Mouse (Mus musculus): ENCODE measurements at regions not wholly inside any gene's neighbourhood (a gene's known extent, or its start where the extent isn't known, plus 50 kb on each side); places are given as distances from the start of the nearest gene placed in this dataset.
"Not testable (repeated sequence)": the region's sequence is repeated elsewhere in the genome, so short reads cannot be mapped to it uniquely, and the experiment has no call there.

DNA sequence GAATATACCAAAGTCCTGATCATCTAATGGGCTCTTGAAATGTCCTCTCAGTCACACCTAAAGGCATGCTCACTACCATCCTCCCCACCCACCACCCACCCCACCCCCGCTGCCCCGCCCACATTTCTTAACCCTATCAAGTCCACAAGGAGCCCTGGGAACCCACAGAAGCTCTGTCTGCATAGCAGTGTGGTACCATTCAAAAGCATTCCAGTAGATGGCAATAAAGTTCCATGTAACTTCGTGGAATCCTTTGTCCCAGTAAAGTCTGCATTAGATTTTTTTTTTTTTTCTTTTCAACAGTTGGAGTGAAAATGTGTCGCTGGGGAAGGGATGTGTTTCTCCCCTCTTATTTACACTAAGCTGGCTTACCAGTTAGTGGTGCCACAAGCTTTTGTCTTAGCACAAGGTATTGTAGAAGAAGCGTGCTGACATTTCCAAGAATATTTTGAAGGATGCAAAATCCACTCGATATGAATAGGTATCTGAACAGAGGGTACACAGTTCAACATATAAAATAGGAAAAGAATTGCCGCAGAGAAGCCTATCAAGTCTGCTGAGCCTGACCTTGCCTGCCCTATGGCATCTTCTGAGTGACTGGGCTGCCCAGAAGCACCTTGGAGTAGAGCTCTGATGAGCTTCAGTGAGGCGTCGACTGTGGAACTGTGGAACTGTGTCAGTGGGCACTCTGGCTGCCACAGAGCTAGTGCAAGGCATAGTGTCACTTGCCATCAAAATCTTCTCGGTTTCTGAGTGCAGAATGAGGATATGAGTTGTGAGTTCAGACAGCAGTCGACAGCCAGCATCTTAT, 199.0 kb downstream of the Zfp619 start:
- Histone ChIP-seq H3K27me3 (replicated peaks; ENCODE audit: control insufficient read depth, insufficient read depth, low read length) (no peaks in the 10 kb centered on the region), H3K9me3 (ENCODE audit: control insufficient read depth) (no peaks in the 10 kb centered on the region), H3K4me1 (replicated peaks; ENCODE audit: control insufficient read depth, insufficient read depth, low read length) (no peaks in the 10 kb centered on the region), H3K27ac (ENCODE audit: low read depth, low read length) (no peak overlapping the region), H3K9ac (ENCODE audit: low read depth, low read length) (no peak overlapping the region), H3K4me2 (replicated peaks; ENCODE audit: low read depth) (no peak overlapping the region), H3K4me3 (ENCODE audit: low read depth, low read length) (no peak overlapping the region), H3K36me3 (ENCODE audit: control insufficient read depth, insufficient read depth) (no peaks in the 10 kb centered on the region)
- TF ChIP-seq CTCF (IDR thresholded peaks at IDR 0.05; ENCODE audit: low read depth), result peak; percentile 56
- no peak for ATAC-seq
- 22% methylated on average over 11 of the region's 11 CpGs for WGBS

DNA sequence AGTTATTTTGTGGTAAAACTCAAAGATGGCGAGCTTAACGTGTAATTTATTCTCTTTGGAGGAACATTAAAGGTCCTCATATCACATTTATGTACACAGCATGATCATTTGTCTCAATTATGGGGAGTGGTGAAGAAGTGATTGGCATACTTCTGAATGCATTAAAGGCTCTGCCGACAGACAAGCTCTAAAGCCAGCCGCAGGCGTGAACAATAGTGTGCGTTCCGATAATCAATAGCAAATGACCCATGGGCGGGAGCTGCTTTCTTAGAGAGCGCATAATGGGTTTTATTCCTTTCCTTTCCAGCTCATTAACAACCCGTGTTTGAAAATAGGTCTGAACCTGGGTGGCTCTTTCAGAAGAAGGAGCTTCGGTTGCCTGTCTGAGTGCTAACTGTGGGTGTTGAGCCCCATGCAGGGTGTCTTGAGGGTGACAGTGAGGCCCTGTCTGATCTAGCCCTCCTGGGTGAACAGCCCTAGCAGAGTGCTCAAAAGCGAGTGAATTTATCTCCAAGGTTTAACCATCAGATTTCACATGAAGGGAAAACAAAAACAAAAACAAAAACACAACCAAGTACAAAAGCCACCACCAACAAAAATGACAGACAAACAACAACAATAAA, 210.5 kb downstream of the Zfp619 start:
- no peak for TF ChIP-seq CTCF (IDR thresholded peaks at IDR 0.05; ENCODE audit: low read depth)
- Histone ChIP-seq H3K36me3 (ENCODE audit: control insufficient read depth, insufficient read depth) (no peaks in the 10 kb centered on the region), H3K4me3 (ENCODE audit: low read depth, low read length) (no peak overlapping the region), H3K9ac (ENCODE audit: low read depth, low read length) (no peak overlapping the region), H3K4me1 (replicated peaks; ENCODE audit: control insufficient read depth, insufficient read depth, low read length) (no peaks in the 10 kb centered on the region), H3K4me2 (replicated peaks; ENCODE audit: low read depth) (no peak overlapping the region), H3K27me3 (replicated peaks; ENCODE audit: control insufficient read depth, insufficient read depth, low read length) (no peaks in the 10 kb centered on the region), H3K27ac (ENCODE audit: low read depth, low read length) (no peak overlapping the region), H3K9me3 (ENCODE audit: control insufficient read depth) (no peaks in the 10 kb centered on the region)
- ATAC-seq, result no peak
- 64% methylated on average over 12 of the region's 12 CpGs for WGBS

DNA sequence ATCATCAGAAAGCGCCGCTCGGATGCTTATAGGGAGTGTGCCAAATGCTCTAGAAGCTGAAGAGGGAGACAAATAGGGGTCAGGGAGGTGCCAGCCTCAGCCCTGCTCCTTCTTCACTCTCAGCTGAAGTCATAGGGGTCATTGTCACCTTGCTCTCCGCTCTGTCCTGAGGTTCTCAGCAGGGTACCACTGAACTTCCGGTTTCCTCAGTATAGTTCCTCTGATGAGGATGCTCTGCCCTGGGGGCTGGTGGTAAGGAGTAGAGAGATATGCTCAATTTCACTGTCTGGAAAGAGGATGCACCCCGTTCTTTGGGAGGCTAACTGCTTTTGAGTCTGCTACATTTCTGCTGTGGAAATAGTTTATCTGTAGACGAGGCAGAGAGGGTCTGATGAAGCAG, 211.4 kb downstream of the Zfp619 start:
- no peaks in the 10 kb centered on the region for H3K4me1 ChIP-seq (replicated peaks; ENCODE audit: control insufficient read depth, insufficient read depth, low read length)
- no peak for TF ChIP-seq CTCF (IDR thresholded peaks at IDR 0.05; ENCODE audit: low read depth)
- no peak overlapping the region for H3K4me2 ChIP-seq (replicated peaks; ENCODE audit: low read depth)
- no peak overlapping the region for H3K27ac ChIP-seq (ENCODE audit: low read depth, low read length)
- H3K36me3 ChIP-seq (ENCODE audit: control insufficient read depth, insufficient read depth), result no peaks in the 10 kb centered on the region
- no peaks in the 10 kb centered on the region for H3K9me3 ChIP-seq (ENCODE audit: control insufficient read depth)
- H3K27me3 ChIP-seq (replicated peaks; ENCODE audit: control insufficient read depth, insufficient read depth, low read length), result no peaks in the 10 kb centered on the region
- H3K9ac ChIP-seq (ENCODE audit: low read depth, low read length), result no peak overlapping the region
- no peak overlapping the region for H3K4me3 ChIP-seq (ENCODE audit: low read depth, low read length)
- no peak for ATAC-seq
- WGBS, result 68% methylated on average over 7 of the region's 7 CpGs

DNA sequence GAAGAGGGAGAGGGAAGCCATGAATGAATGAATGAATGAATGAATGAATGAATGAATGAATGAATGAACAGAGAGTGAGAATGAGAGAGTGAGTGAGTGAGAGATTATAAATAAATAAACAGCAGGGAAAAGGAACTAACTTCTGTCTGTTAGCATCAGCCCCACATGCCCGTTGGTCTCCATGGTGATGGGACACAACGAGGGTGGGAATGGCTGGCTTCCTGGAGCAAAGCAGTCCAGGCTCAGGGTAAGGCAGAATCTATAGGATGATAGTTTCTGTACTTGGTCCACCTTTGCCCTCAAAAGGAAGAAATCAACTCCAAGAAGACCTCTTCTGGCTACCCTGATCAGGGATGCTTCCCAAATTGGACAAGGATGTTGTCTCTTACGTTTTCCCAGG, 212.2 kb downstream of the Zfp619 start:
- Histone ChIP-seq H3K9ac (ENCODE audit: low read depth, low read length) (no peak overlapping the region), H3K4me1 (replicated peaks; ENCODE audit: control insufficient read depth, insufficient read depth, low read length) (no peaks in the 10 kb centered on the region), H3K4me2 (replicated peaks; ENCODE audit: low read depth) (no peak overlapping the region), H3K27ac (ENCODE audit: low read depth, low read length) (no peak overlapping the region), H3K36me3 (ENCODE audit: control insufficient read depth, insufficient read depth) (no peaks in the 10 kb centered on the region), H3K9me3 (ENCODE audit: control insufficient read depth) (no peaks in the 10 kb centered on the region), H3K27me3 (replicated peaks; ENCODE audit: control insufficient read depth, insufficient read depth, low read length) (no peaks in the 10 kb centered on the region), H3K4me3 (ENCODE audit: low read depth, low read length) (no peak overlapping the region)
- TF ChIP-seq CTCF (IDR thresholded peaks at IDR 0.05; ENCODE audit: low read depth), result no peak
- WGBS, result 65% methylated on average over 3 of the region's 3 CpGs
- no peak for ATAC-seq

DNA sequence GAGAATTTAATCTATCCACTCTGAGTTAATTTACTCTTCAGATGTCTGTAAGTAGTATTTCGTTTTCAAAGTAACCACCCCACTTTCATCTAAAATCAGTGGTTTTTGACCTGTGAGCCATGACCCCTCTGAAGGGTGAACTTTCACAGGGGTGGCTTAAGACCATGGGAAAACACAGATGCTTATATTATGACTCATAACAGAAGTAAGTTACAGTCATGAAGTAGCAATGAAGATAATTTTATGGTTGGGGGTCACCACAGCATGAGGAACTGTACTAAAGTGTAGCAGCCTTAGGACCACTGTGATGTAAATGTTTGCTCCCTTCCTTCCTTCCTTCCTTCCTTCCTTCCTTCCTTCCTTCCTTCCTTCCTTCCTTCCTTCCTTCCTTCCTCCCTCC, 215.2 kb downstream of the Zfp619 start:
- 75% methylated on average over 1 of the region's 1 CpGs for WGBS
- no peak overlapping the region for H3K4me2 ChIP-seq (replicated peaks; ENCODE audit: low read depth)
- H3K27me3 ChIP-seq (replicated peaks; ENCODE audit: control insufficient read depth, insufficient read depth, low read length), result no peaks in the 10 kb centered on the region
- TF ChIP-seq CTCF (IDR thresholded peaks at IDR 0.05; ENCODE audit: low read depth), result no peak
- H3K4me1 ChIP-seq (replicated peaks; ENCODE audit: control insufficient read depth, insufficient read depth, low read length), result no peaks in the 10 kb centered on the region
- no peaks in the 10 kb centered on the region for H3K36me3 ChIP-seq (ENCODE audit: control insufficient read depth, insufficient read depth)
- ATAC-seq, result no peak
- H3K9me3 ChIP-seq (ENCODE audit: control insufficient read depth), result no peaks in the 10 kb centered on the region
- H3K27ac ChIP-seq (ENCODE audit: low read depth, low read length), result no peak overlapping the region
- no peak overlapping the region for H3K9ac ChIP-seq (ENCODE audit: low read depth, low read length)
- no peak overlapping the region for H3K4me3 ChIP-seq (ENCODE audit: low read depth, low read length)

DNA sequence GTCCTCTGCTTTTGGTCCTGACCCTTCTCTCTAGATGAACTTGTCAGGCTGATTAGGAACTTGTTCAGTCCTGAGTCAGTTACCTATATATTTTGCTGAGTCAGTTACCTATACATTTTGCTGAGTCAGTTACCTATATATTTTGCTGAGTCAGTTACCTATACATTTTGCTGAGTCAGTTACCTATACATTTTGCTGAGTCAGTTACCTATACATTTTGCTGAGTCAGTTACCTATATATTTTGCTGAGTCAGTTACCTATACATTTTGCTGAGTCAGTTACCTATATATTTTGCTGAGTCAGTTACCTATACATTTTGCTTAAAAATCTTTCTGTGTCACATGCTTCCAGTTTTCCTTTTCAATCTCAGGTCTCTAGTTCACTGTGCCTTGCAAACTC, 230.8 kb downstream of the Zfp619 start:
- not testable (repeated sequence) for H3K4me3 ChIP-seq (ENCODE audit: low read depth, low read length); H3K36me3 ChIP-seq (ENCODE audit: control insufficient read depth, insufficient read depth); H3K9me3 ChIP-seq (ENCODE audit: control insufficient read depth); H3K4me2 ChIP-seq (replicated peaks; ENCODE audit: low read depth); ATAC-seq; H3K9ac ChIP-seq (ENCODE audit: low read depth, low read length); H3K4me1 ChIP-seq (replicated peaks; ENCODE audit: control insufficient read depth, insufficient read depth, low read length); H3K27ac ChIP-seq (ENCODE audit: low read depth, low read length); H3K27me3 ChIP-seq (replicated peaks; ENCODE audit: control insufficient read depth, insufficient read depth, low read length)
